Mouse (Mus musculus): ENCODE results near the gene Snrpc. TPM values are rescaled to one million over a fixed set of nuclear protein-coding genes. Genes with fewer than 3 reads are reported as not detected.

Snrpc gene
- total and polyA plus RNA-seq, 2 experiments: 24.4 to 42.2 TPM

DNA sequence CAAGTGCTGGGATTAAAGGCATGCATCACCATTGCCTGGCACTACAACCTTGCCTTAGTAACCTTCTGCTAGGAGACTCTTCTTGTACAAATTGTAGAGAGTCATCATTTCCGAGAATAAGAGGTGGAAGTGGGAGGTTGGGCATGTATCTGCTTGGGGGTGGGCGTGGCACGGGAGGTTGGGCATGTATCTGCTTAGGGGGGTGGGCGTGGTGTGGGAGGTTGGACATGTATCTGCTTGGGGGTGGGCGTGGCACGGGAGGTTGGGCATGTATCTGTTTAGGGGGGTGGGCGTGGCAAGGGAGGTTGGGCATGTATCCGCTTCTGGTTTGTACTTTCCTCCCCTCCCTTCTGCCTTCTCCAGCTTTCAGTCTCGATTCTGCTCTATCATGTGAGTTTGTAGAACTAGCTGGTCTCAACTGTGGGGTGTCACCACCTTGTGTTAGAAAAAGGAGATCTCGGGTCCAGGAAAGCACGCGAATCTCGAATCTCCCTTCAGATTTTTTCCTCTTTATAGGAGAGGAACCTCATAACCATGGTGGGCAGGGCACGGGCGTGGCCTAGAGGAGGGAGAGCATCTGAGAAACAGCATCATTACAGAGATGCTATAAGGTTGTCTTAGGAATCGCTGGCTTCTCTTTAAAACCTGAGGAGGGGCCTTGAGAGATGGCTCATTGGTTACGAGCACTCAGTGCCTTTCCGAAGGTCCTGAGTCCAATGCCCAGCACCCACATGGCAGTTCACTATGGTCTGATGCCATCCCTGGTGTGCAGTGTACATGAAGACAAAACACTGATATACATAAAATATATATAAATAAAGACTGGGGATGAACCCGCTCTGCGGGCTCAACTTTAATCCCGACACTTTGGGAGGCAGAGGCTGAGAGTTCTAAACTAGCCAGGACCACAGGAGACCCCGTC lies 11.7 kb upstream of the Snrpc start:
- DNase-seq (ENCODE audit: extremely low read depth, low read depth, low spot score): peak; percentile 42

DNA sequence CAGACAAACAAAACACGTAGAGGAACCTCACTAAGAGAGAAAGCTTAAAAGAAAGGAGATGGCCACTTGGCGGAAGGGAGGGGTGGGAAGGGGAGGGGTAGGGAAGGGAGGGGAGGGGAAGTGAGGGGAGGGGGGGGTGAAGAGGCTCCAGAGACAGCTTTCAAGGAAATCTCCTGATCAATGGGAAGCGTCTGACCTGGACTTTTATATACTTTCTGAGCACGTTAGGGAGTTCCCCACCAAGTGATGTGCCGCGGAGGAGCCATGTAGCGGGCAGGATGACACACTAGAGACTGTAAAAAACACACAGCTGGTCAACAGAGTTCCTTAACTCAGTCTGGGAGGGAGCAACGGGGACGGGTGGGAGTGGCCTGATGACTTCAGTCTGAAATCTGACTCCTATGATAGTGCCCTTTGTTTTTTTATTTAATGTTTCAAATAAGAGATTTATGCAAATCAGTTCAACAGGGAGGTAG lies 11.0 kb upstream of the Snrpc start:
- H3K27ac ChIP-seq (replicated peaks; ENCODE audit: insufficient read depth, low read depth, low read length): peak overlapping the region; percentile 8; the same call in 1 of the 2 replicates
- no peak overlapping the region for H3K9ac ChIP-seq (ENCODE audit: low read depth, low read length)
- no peaks in the 10 kb centered on the region for H3K27me3 ChIP-seq (ENCODE audit: control insufficient read depth, insufficient read depth, low read length)
- no peak for TF ChIP-seq CTCF (IDR thresholded peaks at IDR 0.05; ENCODE audit: low read depth, low read length)
- TF ChIP-seq POLR2A (IDR thresholded peaks at IDR 0.05; ENCODE audit: extremely low read depth, insufficient read depth, low read length): no peak
- no peak for DNase-seq (ENCODE audit: extremely low read depth, low read depth, low spot score)
- WGBS: 22% methylated on average over 8 of the region's 9 CpGs
- H3K79me2 ChIP-seq (ENCODE audit: control insufficient read depth, insufficient read depth, low read length): no peaks in the 10 kb centered on the region
- H3K4me3 ChIP-seq (ENCODE audit: insufficient read depth, low read depth, low read length): peak overlapping the region; percentile 13; the same call in 1 of the 2 replicates
- peaks cover 8% of the 10 kb centered on the region for H3K4me1 ChIP-seq (ENCODE audit: control insufficient read depth, insufficient read depth, low read length)
- no peaks in the 10 kb centered on the region for H3K36me3 ChIP-seq (ENCODE audit: control insufficient read depth, insufficient read depth, low read length)

More for the DNA sequence above, 11.7 kb upstream of the Snrpc start:
- Histone ChIP-seq H3K9ac (ENCODE audit: low read depth, low read length) (no peak overlapping the region), H3K36me3 (ENCODE audit: control insufficient read depth, insufficient read depth, low read length) (no peaks in the 10 kb centered on the region), H3K79me2 (ENCODE audit: control insufficient read depth, insufficient read depth, low read length) (no peaks in the 10 kb centered on the region), H3K4me3 (ENCODE audit: insufficient read depth, low read depth, low read length) (peak overlapping the region; percentile 25; the same call in 1 of the 2 replicates), H3K4me1 (ENCODE audit: control insufficient read depth, insufficient read depth, low read length) (peaks cover 13% of the 10 kb centered on the region), H3K27ac (replicated peaks; ENCODE audit: insufficient read depth, low read depth, low read length) (peak overlapping the region; percentile 59), H3K27me3 (ENCODE audit: control insufficient read depth, insufficient read depth, low read length) (no peaks in the 10 kb centered on the region)
- WGBS: 11% methylated on average over 22 of the region's 22 CpGs
- TF ChIP-seq CTCF (IDR thresholded peaks at IDR 0.05; ENCODE audit: low read depth, low read length): no peak
- no peak for TF ChIP-seq POLR2A (IDR thresholded peaks at IDR 0.05; ENCODE audit: extremely low read depth, insufficient read depth, low read length)

DNA sequence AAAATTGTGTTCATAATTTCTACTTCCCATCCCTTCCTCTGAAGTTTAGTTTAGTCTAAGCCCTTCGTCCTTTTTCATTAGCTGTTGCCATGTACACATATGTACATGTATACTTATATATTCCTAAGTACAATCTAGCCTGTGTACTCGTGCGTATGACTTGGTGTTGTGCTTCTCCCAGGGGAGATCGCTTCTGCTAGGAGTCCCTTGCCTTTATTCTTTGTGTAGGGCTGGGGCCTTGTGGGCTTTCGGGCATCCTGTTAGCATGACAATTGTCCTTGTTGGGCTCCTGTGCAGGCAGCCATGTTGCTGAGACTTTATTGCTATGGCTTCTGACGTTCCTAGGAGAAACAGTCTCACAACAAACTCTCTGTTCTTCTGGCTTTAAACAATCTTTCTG lies 10.4 kb upstream of the Snrpc start:
- H3K36me3 ChIP-seq (ENCODE audit: control insufficient read depth, insufficient read depth, low read length): no peaks in the 10 kb centered on the region
- H3K9ac ChIP-seq (ENCODE audit: low read depth, low read length): no peak overlapping the region
- no peak overlapping the region for H3K27ac ChIP-seq (replicated peaks; ENCODE audit: insufficient read depth, low read depth, low read length)
- H3K4me1 ChIP-seq (ENCODE audit: control insufficient read depth, insufficient read depth, low read length): peaks cover 2% of the 10 kb centered on the region
- TF ChIP-seq CTCF (IDR thresholded peaks at IDR 0.05; ENCODE audit: low read depth, low read length): no peak
- TF ChIP-seq POLR2A (IDR thresholded peaks at IDR 0.05; ENCODE audit: extremely low read depth, insufficient read depth, low read length): no peak
- H3K4me3 ChIP-seq (ENCODE audit: insufficient read depth, low read depth, low read length): no peak overlapping the region
- no peaks in the 10 kb centered on the region for H3K27me3 ChIP-seq (ENCODE audit: control insufficient read depth, insufficient read depth, low read length)
- DNase-seq (ENCODE audit: extremely low read depth, low read depth, low spot score): no peak
- no peaks in the 10 kb centered on the region for H3K79me2 ChIP-seq (ENCODE audit: control insufficient read depth, insufficient read depth, low read length)
- 79% methylated on average over 6 of the region's 6 CpGs for WGBS

DNA sequence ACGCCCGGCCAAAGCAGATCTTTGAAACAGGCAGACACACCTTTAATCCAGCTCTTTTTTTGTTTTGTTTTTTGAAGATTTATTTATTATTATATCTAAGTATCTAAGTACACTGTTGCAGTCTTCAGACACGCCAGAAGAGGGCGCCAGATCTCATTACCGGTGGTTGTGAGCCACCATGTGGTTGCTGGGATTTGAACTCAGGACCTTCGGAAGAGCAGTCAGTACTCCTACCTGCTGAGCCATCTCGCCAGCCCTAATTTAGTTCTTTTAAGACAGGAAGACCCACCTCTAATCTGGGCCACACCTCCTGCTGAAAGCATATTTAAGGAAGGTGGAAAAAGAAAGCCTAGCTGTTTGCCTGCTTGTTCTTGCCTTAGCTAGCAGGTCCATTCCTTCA lies 7.5 kb upstream of the Snrpc start:
- 63% methylated on average over 7 of the region's 7 CpGs for WGBS
- no peak for DNase-seq (ENCODE audit: extremely low read depth, low read depth, low spot score)
- TF ChIP-seq POLR2A (IDR thresholded peaks at IDR 0.05; ENCODE audit: extremely low read depth, insufficient read depth, low read length): no peak
- peak; percentile 51 for TF ChIP-seq CTCF (IDR thresholded peaks at IDR 0.05; ENCODE audit: low read depth, low read length)

DNA sequence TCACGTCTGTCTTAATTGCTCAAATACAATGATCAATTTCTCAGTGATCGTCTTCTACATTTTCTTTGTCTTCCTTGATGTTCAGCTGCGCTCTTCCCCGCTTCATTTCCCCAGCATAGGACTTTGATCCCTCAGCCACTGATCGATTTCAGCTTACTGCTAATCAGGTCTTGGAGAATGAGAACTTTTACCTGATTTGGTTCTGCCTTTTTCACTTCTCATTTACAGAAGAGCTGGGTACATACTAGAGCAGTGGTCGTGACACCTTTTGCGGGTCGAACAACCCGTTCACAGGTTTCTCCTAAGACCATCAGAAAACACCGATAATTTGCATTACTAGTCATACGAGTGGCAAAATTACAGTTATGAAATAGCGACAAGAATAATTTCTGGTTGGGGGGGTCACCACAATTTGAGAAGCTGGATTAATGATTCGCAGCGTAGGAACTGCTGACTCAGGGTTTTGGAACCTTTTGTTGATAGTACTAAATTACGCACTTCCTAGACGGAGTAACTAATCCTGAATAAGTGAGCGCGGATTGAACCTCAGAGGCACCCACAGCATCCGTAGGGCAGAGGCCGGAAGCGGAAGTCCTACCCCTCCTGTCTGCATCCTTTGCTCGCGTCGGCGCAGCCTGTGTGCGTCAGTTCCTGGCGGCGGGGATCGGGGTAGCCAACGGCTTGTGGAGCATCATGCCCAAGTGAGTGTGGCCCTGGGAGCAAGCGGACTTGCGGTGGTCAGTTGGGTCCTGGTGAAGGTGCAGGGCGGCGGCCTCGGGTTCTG lies 1.7 kb downstream of the Snrpc start:
- H3K27ac ChIP-seq (replicated peaks; ENCODE audit: insufficient read depth, low read depth, low read length): peak overlapping the region; percentile 83
- H3K27me3 ChIP-seq (ENCODE audit: control insufficient read depth, insufficient read depth, low read length): no peaks in the 10 kb centered on the region
- H3K4me1 ChIP-seq (ENCODE audit: control insufficient read depth, insufficient read depth, low read length): peaks cover 6% of the 10 kb centered on the region; the same call in 1 of the 2 replicates
- DNase-seq (ENCODE audit: extremely low read depth, low read depth, low spot score): peak; percentile 96
- WGBS: under 1% methylated on average over 35 of the region's 35 CpGs
- peak overlapping the region; percentile 96 for H3K4me3 ChIP-seq (ENCODE audit: insufficient read depth, low read depth, low read length)
- H3K36me3 ChIP-seq (ENCODE audit: control insufficient read depth, insufficient read depth, low read length): peaks cover 6% of the 10 kb centered on the region; the same call in 1 of the 2 replicates
- H3K9ac ChIP-seq (ENCODE audit: low read depth, low read length): peak overlapping the region; percentile 83
- H3K79me2 ChIP-seq (ENCODE audit: control insufficient read depth, insufficient read depth, low read length): peaks cover 5% of the 10 kb centered on the region; the same call in 1 of the 2 replicates
- TF ChIP-seq CTCF (IDR thresholded peaks at IDR 0.05; ENCODE audit: low read depth, low read length) (no peak), POLR2A (IDR thresholded peaks at IDR 0.05; ENCODE audit: extremely low read depth, insufficient read depth, low read length) (peak; percentile 69)

More for the DNA sequence above, 7.5 kb upstream of the Snrpc start:
- peaks cover 1% of the 10 kb centered on the region; the same call in 1 of the 2 replicates for H3K4me1 ChIP-seq (ENCODE audit: control insufficient read depth, insufficient read depth, low read length)
- H3K4me3 ChIP-seq (ENCODE audit: insufficient read depth, low read depth, low read length): no peak overlapping the region
- H3K27ac ChIP-seq (replicated peaks; ENCODE audit: insufficient read depth, low read depth, low read length): no peak overlapping the region
- H3K9ac ChIP-seq (ENCODE audit: low read depth, low read length): no peak overlapping the region
- H3K79me2 ChIP-seq (ENCODE audit: control insufficient read depth, insufficient read depth, low read length): no peaks in the 10 kb centered on the region
- H3K27me3 ChIP-seq (ENCODE audit: control insufficient read depth, insufficient read depth, low read length): no peaks in the 10 kb centered on the region
- no peaks in the 10 kb centered on the region for H3K36me3 ChIP-seq (ENCODE audit: control insufficient read depth, insufficient read depth, low read length)
